Mouse (Mus musculus) CH12.LX (cell line): ENCODE data around the gene Fam20b. TPM values are rescaled to one million over a fixed set of nuclear protein-coding genes. Genes with fewer than 3 reads are reported as not detected.
A peak's percentile ranks its signal among the peaks of the same experiment; 100 is the strongest.

Experiments used
- DNase-seq: peaks from one replicate; pipeline ENCODE4 v3.0.0-alpha.2; 2013; ENCODE audit errors: extremely low read depth
- H3K27ac ChIP-seq: 2 replicates; pipeline ENCODE4 v1.5.1; 2012; ENCODE audit warnings: low read depth, mild to moderate bottlenecking, control low read depth, moderate library complexity; ENCODE audit not compliant: insufficient read depth
- H3K27me3 ChIP-seq: replicated peaks from 2 replicates; pipeline ENCODE3; 2012; ENCODE audit warnings: inconsistent platforms
- H3K36me3 ChIP-seq, 2 experiments: replicated peaks in 1 of 2; 2 replicates each; pipeline versions ENCODE3 to v1.6.1; 2012; ENCODE audit warnings: inconsistent platforms in 1 of 2, low read length in 1 of 2, mild to moderate bottlenecking in 1 of 2, mixed read lengths in 1 of 2, moderate library complexity in 1 of 2; ENCODE audit not compliant: control insufficient read depth in 1 of 2, insufficient read depth in 1 of 2
- H3K4me1 ChIP-seq, 2 experiments: 2 replicates each; pipeline ENCODE4 v1.6.1; 2012; ENCODE audit warnings: inconsistent platforms in 1 of 2, moderate library complexity in 1 of 2; ENCODE audit not compliant: insufficient read depth in 2 of 2, control insufficient read depth in 1 of 2
- H3K4me2 ChIP-seq: 2 replicates; pipeline ENCODE4 v1.6.1; 2012; ENCODE audit warnings: low read depth, mild to moderate bottlenecking, control low read depth; ENCODE audit not compliant: poor library complexity, insufficient read depth, severe bottlenecking
- H3K4me3 ChIP-seq, 3 experiments: fragments of 150-350 bp in 1 of 3; sonication (generic) in 1 of 3; replicated peaks in 1 of 3; 2 replicates each; pipeline versions ENCODE3 to v1.5.1; 2011 to 2012; ENCODE audit warnings: low read depth in 2 of 3, low read length in 2 of 3, mild to moderate bottlenecking in 2 of 3, moderate library complexity in 2 of 3, control low read depth in 1 of 3, improper control_type of control experiment in 1 of 3, inconsistent platforms in 1 of 3, mixed read lengths in 1 of 3; ENCODE audit not compliant: poor library complexity in 1 of 3
- H3K79me2 ChIP-seq: replicated peaks from 2 replicates; pipeline ENCODE4 v1.6.1; 2012; ENCODE audit warnings: mild to moderate bottlenecking, moderate library complexity; ENCODE audit not compliant: control insufficient read depth, poor library complexity, insufficient read depth, severe bottlenecking; ENCODE audit errors: extremely low read depth
- H3K9ac ChIP-seq: 2 replicates; pipeline ENCODE4 v1.6.1; 2012; ENCODE audit warnings: low read depth, mild to moderate bottlenecking, control low read depth, moderate library complexity; ENCODE audit not compliant: insufficient read depth
- H3K9me3 ChIP-seq: replicated peaks from 2 replicates; pipeline ENCODE3; 2012; ENCODE audit warnings: low read length, inconsistent platforms, mixed read lengths
- BHLHE40 ChIP-seq: IDR thresholded peaks from 2 replicates; pipeline ENCODE4 v1.6.1; 2011; ENCODE audit warnings: mild to moderate bottlenecking, low read depth, low read length, improper control_type of control experiment
- CHD1 ChIP-seq: IDR thresholded peaks from 2 replicates; pipeline ENCODE4 v1.6.1; 2012; ENCODE audit warnings: low read depth, low read length, improper control_type of control experiment, inconsistent platforms
- ELF1 ChIP-seq: IDR thresholded peaks from 2 replicates; pipeline ENCODE4 v1.6.1; 2014; ENCODE audit warnings: low read depth, mild to moderate bottlenecking, inconsistent platforms, low read length, improper control_type of control experiment
- ETS1 ChIP-seq: conservative IDR thresholded peaks from 2 replicates; pipeline ENCODE4 v1.6.1; 2012; ENCODE audit warnings: low read depth, mild to moderate bottlenecking, inconsistent platforms, low read length, improper control_type of control experiment, moderate library complexity
- GABPA ChIP-seq: IDR thresholded peaks from 2 replicates; pipeline ENCODE4 v1.6.1; 2012; ENCODE audit warnings: low read depth, low read length, improper control_type of control experiment, inconsistent platforms; ENCODE audit not compliant: insufficient replicate concordance
- HCFC1 ChIP-seq: IDR thresholded peaks from 2 replicates; pipeline ENCODE4 v1.6.1; 2012; ENCODE audit warnings: low read depth, mild to moderate bottlenecking, inconsistent platforms, low read length, improper control_type of control experiment
- IRF4 ChIP-seq: IDR thresholded peaks from 2 replicates; pipeline ENCODE4 v1.6.1; 2014; ENCODE audit warnings: low read depth, mild to moderate bottlenecking, inconsistent platforms, low read length, improper control_type of control experiment
- JUND ChIP-seq: conservative IDR thresholded peaks from 2 replicates; pipeline ENCODE4 v1.6.1; 2011; ENCODE audit warnings: low read depth, low read length, improper control_type of control experiment
- MAFK ChIP-seq: IDR thresholded peaks from 2 replicates; pipeline ENCODE4 v1.6.1; 2011; ENCODE audit warnings: low read length, improper control_type of control experiment; ENCODE audit not compliant: insufficient replicate concordance
- MAX ChIP-seq: IDR thresholded peaks from 2 replicates; pipeline ENCODE4 v1.6.1; 2011; ENCODE audit warnings: low read length, improper control_type of control experiment
- NELFE ChIP-seq: IDR thresholded peaks from 2 replicates; pipeline ENCODE4 v1.6.1; 2011; ENCODE audit warnings: low read depth, low read length, improper control_type of control experiment
- PAX5 ChIP-seq: IDR thresholded peaks from 2 replicates; pipeline ENCODE4 v1.6.1; 2012; ENCODE audit warnings: low read length, inconsistent platforms, mixed read lengths
- POLR2AphosphoS2 ChIP-seq: IDR thresholded peaks from 2 replicates; pipeline ENCODE4 v1.6.1; 2011; ENCODE audit warnings: low read depth, low read length, improper control_type of control experiment
- UBTF ChIP-seq: IDR thresholded peaks from 2 replicates; pipeline ENCODE4 v1.6.1; 2012; ENCODE audit warnings: low read depth, mild to moderate bottlenecking, inconsistent platforms, low read length, improper control_type of control experiment, moderate library complexity
- ZNF384 ChIP-seq: IDR thresholded peaks from 2 replicates; pipeline ENCODE4 v1.6.1; 2012; ENCODE audit warnings: low read depth, low read length, improper control_type of control experiment, inconsistent platforms
- dilution Hi-C: fragments of 300-500 bp; cut with MboI; formaldehyde crosslinking; loops from 2 replicates; pipeline ENCODE4 v1.14.3; 2020; ENCODE audit warnings: low sequenced_read_pairs; ENCODE audit not compliant: extremely low pct_unique_long_range_greater_than_20kb, extremely low pct_ligation_motif_present
- in situ Hi-C: fragments of 300-500 bp; cut with MboI; formaldehyde crosslinking; loops from 3 replicates; pipeline ENCODE4 v1.14.3; 2019; ENCODE audit warnings: low sequenced_read_pairs, low pct_ligation_motif_present, low pct_unique_long_range_greater_than_20kb, mixed read lengths
- polyA plus RNA-seq: library from polyadenylated mRNA; unstranded; fragments of >175 nt; gene quantifications from 2 replicates; pipeline ENCODE4 v1.2.1, GENCODE M21; 2012; ENCODE audit warnings: low read depth; ENCODE audit not compliant: insufficient read length
- total RNA-seq, 2 experiments: library from RNA; depleted of rRNA; stranded (reverse); fragments of 300-350 nt in 1 of 2; fragments of >200 nt in 1 of 2; gene quantifications; 2 replicates each; pipeline ENCODE4 v1.2.3; 2012 to 2014

The Fam20b gene
- total and polyA plus RNA-seq, 3 experiments = 21.2 to 26.5 (median 22.3) TPM

- no peaks in the 10 kb centered on the region for H3K79me2 ChIP-seq
- H3K9me3 ChIP-seq = no peaks in the 10 kb centered on the region
- H3K27ac ChIP-seq = no peak overlapping the region
- TF ChIP-seq BHLHE40 (no peak), NELFE (no peak), CHD1 (no peak), ETS1 (no peak), JUND (no peak), HCFC1 (no peak), POLR2AphosphoS2 (no peak), ZNF384 (no peak), PAX5 (no peak), ELF1 (no peak)
- no peak overlapping the region for H3K4me3 ChIP-seq
- in situ Hi-C loops (no loop called here), dilution Hi-C loops (no loop called here)
- H3K36me3 ChIP-seq = no peaks in the 10 kb centered on the region
- DNase-seq = no peak
- H3K9ac ChIP-seq = no peak overlapping the region
- H3K4me1 ChIP-seq = peaks cover 0 to 15% of the 10 kb centered on the region in 2 experiments; a peak in 3 of 4 replicates
- no peak overlapping the region for H3K4me2 ChIP-seq
- H3K27me3 ChIP-seq = no peaks in the 10 kb centered on the region
Measured at GRCm38 (mm10) chr1:156754608-156755413, 35.9 kb upstream of the Fam20b start.

- peak overlapping the region; percentile 17; the same call in 1 of the 2 replicates for H3K4me2 ChIP-seq
- no peaks in the 10 kb centered on the region for H3K9me3 ChIP-seq
- H3K4me1 ChIP-seq = peaks cover 0 to 15% of the 10 kb centered on the region in 2 experiments; a peak in 3 of 4 replicates
- H3K27me3 ChIP-seq = no peaks in the 10 kb centered on the region
- H3K27ac ChIP-seq = no peak overlapping the region
- no peak overlapping the region for H3K4me3 ChIP-seq
- dilution Hi-C loops = no loop called here
- H3K36me3 ChIP-seq = no peaks in the 10 kb centered on the region
- no peaks in the 10 kb centered on the region for H3K79me2 ChIP-seq
- H3K9ac ChIP-seq = no peak overlapping the region
- peak; percentile 67 for DNase-seq
- TF ChIP-seq JUND (peak; percentile 71), HCFC1 (no peak), GABPA (no peak), IRF4 (peak; percentile 80), POLR2AphosphoS2 (no peak), NELFE (no peak), MAFK (no peak), MAX (no peak), UBTF (no peak)
- in situ Hi-C loops = no loop called here
Measured at GRCm38 (mm10) chr1:156752990-156753389, 34.1 kb upstream of the Fam20b start.
